In genomic region chr19:44021502-44021901, GRCm38 (mm10) we compare ENCODE assay signal across 11 mouse cellular contexts. TPM values are rescaled to one million over a fixed set of nuclear protein-coding genes. Genes with fewer than 3 reads are reported as not detected.
DNase-seq lines count a peak whose midpoint lies in the region; ATAC-seq and TF ChIP-seq lines count a peak whose summit lies in the region.
"Had no signal": no experiment of that assay in that cellular context is flagged by ENCODE, and none has a peak within 500 bp of the region (broad histone marks: within the 10 kb centered on the region; RNA-seq: fewer than 3 reads in every experiment).

No protein-coding gene starts in this region.

- no peak for TF ChIP-seq CTCF in heart, adult 2 months (IDR thresholded peaks at IDR 0.05)

- no peak overlapping the region for H3K4me3 ChIP-seq in heart, adult 2 months
- H3K4me3 ChIP-seq in liver, embryonic 13.5 days (replicated peaks), result no peak overlapping the region
- H3K4me3 ChIP-seq in hindbrain, embryonic 16.5 days (ENCODE audit: low read length), result no peak overlapping the region
- H3K4me3 ChIP-seq: left cerebral cortex, adult 2 months; neural tube, embryonic 12.5 days had no signal

- H3K79me2 ChIP-seq in heart, adult 2 months (replicated peaks; ENCODE audit: control insufficient read depth, insufficient read depth, low read length), result no peaks in the 10 kb centered on the region

- intact Hi-C loops in heart, adult 2 months (cut with DNase I), result no loop called here

- ATAC-seq in liver, embryonic 13.5 days (ENCODE audit: low read depth), result peak; percentile 64
- ATAC-seq in hindbrain, embryonic 16.5 days, result no peak

- no peaks in the 10 kb centered on the region for H3K9me3 ChIP-seq in liver, embryonic 13.5 days (replicated peaks)
- H3K9me3 ChIP-seq in hindbrain, embryonic 16.5 days (ENCODE audit: control insufficient read depth, low read length), result no peaks in the 10 kb centered on the region
- H3K9me3 ChIP-seq: neural tube, embryonic 12.5 days had no signal

- 64% methylated on average over 4 of the region's 4 CpGs for WGBS in heart, adult 2 months
- WGBS in liver, embryonic 13.5 days (ENCODE audit: insufficient replicate concordance), result 59% methylated on average over 4 of the region's 4 CpGs
- WGBS in hindbrain, embryonic 16.5 days, result 89% methylated on average over 4 of the region's 4 CpGs

- no peak for TF ChIP-seq EP300 in heart, adult 2 months (IDR thresholded peaks at IDR 0.05; ENCODE audit: insufficient read depth, low read depth, low read length)

- no peak overlapping the region for H3K4me2 ChIP-seq in liver, embryonic 13.5 days
- no peak overlapping the region for H3K4me2 ChIP-seq in hindbrain, embryonic 16.5 days (ENCODE audit: low read length)
- H3K4me2 ChIP-seq: neural tube, embryonic 12.5 days had no signal

- TF ChIP-seq POLR2A in heart, adult 2 months (IDR thresholded peaks at IDR 0.05; ENCODE audit: insufficient read depth, low read depth, low read length), result no peak

- no peaks in the 10 kb centered on the region for H3K36me3 ChIP-seq in heart, adult 2 months (ENCODE audit: control insufficient read depth, insufficient read depth, low read length)
- H3K36me3 ChIP-seq in liver, embryonic 13.5 days, result no peaks in the 10 kb centered on the region
- no peaks in the 10 kb centered on the region for H3K36me3 ChIP-seq in hindbrain, embryonic 16.5 days (ENCODE audit: control insufficient read depth, insufficient read depth, low read length)
- H3K36me3 ChIP-seq: neural tube, embryonic 12.5 days had no signal

- DNase-seq in kidney, adult 11 months, result peak; percentile 88
- DNase-seq in kidney, postnatal 4 days, result no peak
- peak; percentile 58 to 77 for DNase-seq in heart, adult 2 months
- DNase-seq in liver, embryonic 13.5 days, result no peak
- peak; percentile 86 for DNase-seq in skeletal muscle tissue, adult 2 months (ENCODE audit: low read depth, low spot score)
- no peak for DNase-seq in embryo, embryonic 10 days (ENCODE audit: low spot score)
- DNase-seq in thymus, postnatal 0 days (ENCODE audit: low spot score), result no peak
- DNase-seq: thymus, postnatal 4 days had no signal

- no peak overlapping the region for H3K9ac ChIP-seq in heart, adult 2 months (ENCODE audit: low read depth, low read length)
- H3K9ac ChIP-seq in liver, embryonic 13.5 days, result no peak overlapping the region
- H3K9ac ChIP-seq in hindbrain, embryonic 16.5 days (ENCODE audit: low read depth, low read length), result no peak overlapping the region
- H3K9ac ChIP-seq: neural tube, embryonic 12.5 days had no signal

- no peaks in the 10 kb centered on the region; the same call in 1 of the 2 replicates for H3K4me1 ChIP-seq in heart, adult 2 months (ENCODE audit: control insufficient read depth, insufficient read depth, low read length)
- H3K4me1 ChIP-seq in liver, embryonic 13.5 days (replicated peaks), result no peaks in the 10 kb centered on the region
- no peaks in the 10 kb centered on the region for H3K4me1 ChIP-seq in hindbrain, embryonic 16.5 days (ENCODE audit: control insufficient read depth, insufficient read depth, low read depth, low read length)
- H3K4me1 ChIP-seq: neural tube, embryonic 12.5 days had no signal

- H3K27ac ChIP-seq in heart, adult 2 months, result no peak overlapping the region
- H3K27ac ChIP-seq in liver, embryonic 13.5 days, result peak overlapping the region; percentile 53; the same call in 1 of the 2 replicates
- no peak overlapping the region for H3K27ac ChIP-seq in hindbrain, embryonic 16.5 days (ENCODE audit: low read depth, low read length)
- H3K27ac ChIP-seq: left cerebral cortex, adult 2 months; neural tube, embryonic 12.5 days had no signal

- no peaks in the 10 kb centered on the region for H3K27me3 ChIP-seq in heart, adult 2 months (ENCODE audit: control insufficient read depth, insufficient read depth, low read length)
- H3K27me3 ChIP-seq in liver, embryonic 13.5 days, result no peaks in the 10 kb centered on the region
- H3K27me3 ChIP-seq in hindbrain, embryonic 16.5 days (replicated peaks; ENCODE audit: control insufficient read depth, insufficient read depth, low read length), result no peaks in the 10 kb centered on the region
- H3K27me3 ChIP-seq: neural tube, embryonic 12.5 days had no signal

RNA-seq across cellular contexts. Expression of gene Cyp2c23, which starts 7.5 kb away (rescaled TPM):
- total RNA-seq in heart, adult 2 months (2021), result not detected
- 0.12 TPM in 1 of 2 replicates, not detected in the other for polyA plus RNA-seq in heart, adult 2 months (2012; rRNA removed)
- 9.4 and 12.5 TPM in 2 replicates for polyA plus RNA-seq in liver, embryonic 13.5 days (2015; fragmentation: Nextera tagmentation; extraction: Ambion mirVana)
- 0.07 TPM in 1 of 2 replicates, not detected in the other for polyA plus RNA-seq in hindbrain, embryonic 16.5 days (2015; fragmentation: Nextera tagmentation; extraction: Ambion mirVana)
- polyA plus RNA-seq in thymus, postnatal 0 days (2015; fragmentation: Nextera tagmentation; extraction: Ambion mirVana), result 0.07 TPM in 1 of 2 replicates, not detected in the other
- polyA plus RNA-seq: neural tube, embryonic 12.5 days had no signal

RNA-seq across cellular contexts. Expression of gene Cpn1, which starts 35.1 kb away (rescaled TPM):
- under 1 TPM in 1 of 2 experiments, not detected in 1; 0.31 TPM for total RNA-seq in heart, adult 2 months (2021)
- 0.18 and 0.47 TPM in 2 replicates for polyA plus RNA-seq in heart, adult 2 months (2012; rRNA removed)
- 46.1 and 57.6 TPM in 2 replicates for polyA plus RNA-seq in liver, embryonic 13.5 days (2015; fragmentation: Nextera tagmentation; extraction: Ambion mirVana)
- 0.26 and 0.70 TPM in 2 replicates for polyA plus RNA-seq in hindbrain, embryonic 16.5 days (2015; fragmentation: Nextera tagmentation; extraction: Ambion mirVana)
- polyA plus RNA-seq in thymus, postnatal 0 days (2015; fragmentation: Nextera tagmentation; extraction: Ambion mirVana), result 0.23 and 0.39 TPM in 2 replicates

RNA-seq across cellular contexts. Expression of gene Erlin1, which starts 48.1 kb away (rescaled TPM):
- 1 to 10 TPM; 6.0 to 7.8 TPM for total RNA-seq in heart, adult 2 months (2021)
- polyA plus RNA-seq in heart, adult 2 months (2012; rRNA removed), result 4.1 and 6.3 TPM in 2 replicates
- 14.7 and 17.9 TPM in 2 replicates for polyA plus RNA-seq in liver, embryonic 13.5 days (2015; fragmentation: Nextera tagmentation; extraction: Ambion mirVana)
- 21.7 and 23.3 TPM in 2 replicates for polyA plus RNA-seq in hindbrain, embryonic 16.5 days (2015; fragmentation: Nextera tagmentation; extraction: Ambion mirVana)
- polyA plus RNA-seq in thymus, postnatal 0 days (2015; fragmentation: Nextera tagmentation; extraction: Ambion mirVana), result 14.0 and 15.0 TPM in 2 replicates

Comparison
In these comparisons a context has a peak if more than half of its experiments do, and no peak if none do; other contexts are left out.
1. DNase-seq: peak in kidney, adult 11 months (single experiment), heart, adult 2 months (2 of 2) and skeletal muscle tissue, adult 2 months (single experiment); none in kidney, postnatal 4 days (0 of 2), liver, embryonic 13.5 days (single experiment), embryo, embryonic 10 days (single experiment) and thymus, postnatal 0 days (single experiment).
2. RNA of gene Cpn1, which starts 35.1 kb away (polyA plus RNA-seq): 46.1 to 57.6 TPM in liver, embryonic 13.5 days; 0.26 to 0.70 TPM in hindbrain, embryonic 16.5 days, 0.23 to 0.39 TPM in thymus, postnatal 0 days and 0.18 to 0.47 TPM in heart, adult 2 months; every median in the first group is over 10 times any median in the second.